Mouse (Mus musculus): ENCODE results near the gene Dlg4.

GRCm38 (mm10) chr11:70039631-70040030, 22.9 kb downstream of the Dlg4 start:
- TF ChIP-seq CTCF (IDR thresholded peaks at IDR 0.05; ENCODE audit: insufficient read depth, low read depth, low read length) (no peak), POLR2A (IDR thresholded peaks at IDR 0.05; ENCODE audit: insufficient read depth, low read depth, low read length) (no peak)
